Mouse (Mus musculus) fat pad, adult 2 months (tissue): ENCODE data around the gene Slc38a1.

Source experiments
- DNase-seq: peaks from one replicate; pipeline ENCODE4 v3.0.0-alpha.2; 2011; ENCODE audit warnings: low read depth, low spot score; ENCODE audit errors: extremely low read depth

Gene Slc38a1

DNA sequence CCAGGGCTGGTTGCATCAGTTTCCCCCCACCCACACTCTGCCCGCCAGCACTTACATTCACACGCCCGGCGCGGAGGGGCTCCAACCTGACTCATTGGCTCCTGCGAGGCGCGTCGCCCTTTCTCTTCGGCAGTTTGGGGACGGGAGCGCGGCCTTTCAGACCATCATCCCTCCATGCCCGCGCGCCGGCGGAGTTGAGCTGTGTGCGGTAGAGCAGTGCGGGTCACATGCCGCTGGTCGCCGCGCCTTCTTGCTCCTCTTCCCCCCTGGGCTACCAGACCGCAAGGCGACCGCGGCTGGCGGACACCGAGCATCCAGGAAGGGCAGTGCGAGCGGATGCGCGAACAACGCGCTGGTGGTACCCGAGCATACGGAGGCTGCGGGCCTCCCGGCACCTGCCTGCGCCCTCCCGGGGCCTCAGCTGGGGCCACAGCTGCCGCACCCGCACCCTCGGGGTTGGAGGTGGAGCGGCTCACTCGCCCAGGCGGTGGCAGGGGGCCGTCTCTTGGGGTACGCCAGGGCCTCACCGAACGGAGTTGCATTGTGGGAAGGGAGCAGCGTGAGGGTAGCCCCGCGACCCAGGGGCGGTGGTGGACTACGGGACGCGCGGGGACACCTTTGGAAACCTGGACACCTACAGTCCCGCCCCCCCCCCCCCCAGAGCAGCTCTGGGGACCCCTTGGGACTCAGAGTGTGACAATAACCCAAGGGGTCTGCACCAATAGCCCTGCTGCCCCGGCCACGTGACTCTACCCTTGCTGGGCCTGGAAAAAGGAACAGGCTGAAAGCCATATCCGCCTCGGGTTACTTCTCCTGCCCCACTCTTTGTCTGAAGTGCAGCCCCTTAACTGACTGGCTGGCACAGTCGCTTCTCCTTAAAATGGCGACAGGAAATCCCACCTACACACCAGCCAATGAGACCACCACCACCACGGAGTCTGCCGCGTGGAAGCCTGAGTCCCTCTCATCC, at the start of gene Slc38a1:
Gene Slc38a1 (minus strand): TSS at position 478 of the 970 bp plus-strand sequence.
- DNase-seq: no peak

DNA sequence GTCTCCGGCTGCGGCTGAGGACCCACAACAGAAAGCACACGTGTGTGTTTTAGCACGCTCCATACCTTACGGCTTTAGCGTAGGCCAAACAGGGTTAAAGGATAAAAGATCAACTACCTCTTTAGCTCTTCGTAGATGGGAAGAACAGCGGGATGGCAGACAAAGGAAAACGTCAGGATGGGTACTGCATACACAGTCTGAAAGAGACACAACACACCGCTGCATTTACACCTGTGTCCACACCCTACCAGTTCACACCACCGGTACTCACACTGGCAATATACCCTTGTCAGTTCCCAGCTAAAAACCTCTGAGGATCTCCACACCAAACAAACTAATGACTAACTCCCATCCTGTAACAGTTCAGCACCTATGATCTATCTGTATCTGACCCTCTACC, 49.7 kb upstream of the Slc38a1 start:
- DNase-seq: no peak

DNA sequence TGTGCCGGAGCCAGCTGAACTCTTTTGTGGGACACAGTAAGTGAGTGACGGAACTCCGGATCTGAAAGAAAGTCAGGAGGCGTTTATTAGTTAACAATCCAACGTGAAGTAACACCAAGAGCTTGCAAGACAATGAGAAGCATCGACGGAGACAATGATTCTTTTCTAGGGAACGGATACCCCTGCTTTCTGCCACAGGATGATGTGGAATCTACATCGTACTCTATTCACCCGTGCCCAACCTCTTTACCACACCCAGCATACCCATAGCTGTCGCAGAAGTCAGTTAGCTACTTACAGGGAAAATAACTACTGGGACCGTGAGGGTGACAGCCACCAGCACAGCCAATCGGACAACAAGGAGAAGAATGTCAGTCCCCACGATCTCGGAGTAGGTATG, 48.7 kb upstream of the Slc38a1 start:
- DNase-seq: no peak

DNA sequence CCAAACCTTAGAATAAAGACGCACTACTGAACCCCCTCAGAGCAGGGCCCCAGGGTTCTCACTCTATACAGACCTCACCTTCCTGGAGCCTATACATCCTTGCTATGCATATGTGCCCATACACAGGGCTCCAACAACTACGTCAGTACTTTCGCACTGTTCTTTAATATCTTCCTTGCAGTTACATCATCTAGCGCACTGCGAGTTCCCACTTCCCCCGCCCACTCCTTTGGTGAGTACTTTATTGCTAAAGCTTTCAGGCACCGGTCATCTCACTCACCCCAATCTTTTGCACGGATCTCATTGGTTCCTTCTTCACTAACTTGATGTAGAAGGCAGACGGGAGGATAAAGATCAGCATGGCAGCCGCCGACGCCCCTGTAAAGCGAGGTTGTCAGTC, 48.1 kb upstream of the Slc38a1 start:
- DNase-seq: no peak

DNA sequence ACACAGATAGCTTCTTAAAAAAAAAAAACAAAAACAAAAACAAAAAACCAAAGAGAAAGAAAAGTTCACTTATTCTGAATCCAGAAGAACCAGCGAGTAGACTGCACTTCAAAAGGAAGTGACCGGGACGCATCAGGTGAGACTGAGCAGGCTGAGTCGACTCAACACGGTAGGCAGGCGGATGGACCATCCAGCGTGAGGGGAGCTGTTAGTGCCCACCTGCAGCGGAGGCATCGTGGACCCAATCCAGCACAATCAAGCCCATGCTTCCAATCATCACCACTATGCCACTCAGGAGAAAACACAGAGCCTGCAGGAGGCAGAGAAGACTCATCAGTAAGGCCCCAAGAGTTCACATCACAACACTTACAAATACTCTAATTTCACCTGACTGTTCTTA, 47.2 kb upstream of the Slc38a1 start:
- no peak for DNase-seq

DNA sequence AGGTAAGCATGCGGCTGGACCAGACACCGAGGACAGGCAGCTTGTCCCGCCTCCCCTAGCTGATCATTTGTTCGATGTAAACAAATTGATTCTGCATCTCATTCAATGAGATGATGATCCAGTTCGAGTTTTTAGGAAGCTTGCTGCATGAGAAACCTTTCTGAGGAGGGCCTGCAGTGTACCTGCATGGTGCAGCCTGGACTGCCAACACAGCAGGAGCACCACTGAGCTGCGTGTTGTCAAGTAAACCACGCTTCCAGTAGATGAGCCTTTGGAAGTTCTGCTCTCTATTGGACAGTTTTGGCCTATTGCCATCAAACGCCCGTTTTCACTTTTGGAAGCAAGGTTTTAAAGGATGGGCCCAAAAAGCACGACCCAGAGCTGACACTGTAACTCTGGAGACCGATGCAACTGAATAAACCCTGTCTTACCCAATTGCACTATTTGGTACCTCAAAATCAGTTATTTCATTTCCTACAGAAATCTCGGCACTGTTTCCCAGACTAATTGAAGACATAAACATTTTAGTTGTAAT, 46.1 kb upstream of the Slc38a1 start:
- no peak for DNase-seq

DNA sequence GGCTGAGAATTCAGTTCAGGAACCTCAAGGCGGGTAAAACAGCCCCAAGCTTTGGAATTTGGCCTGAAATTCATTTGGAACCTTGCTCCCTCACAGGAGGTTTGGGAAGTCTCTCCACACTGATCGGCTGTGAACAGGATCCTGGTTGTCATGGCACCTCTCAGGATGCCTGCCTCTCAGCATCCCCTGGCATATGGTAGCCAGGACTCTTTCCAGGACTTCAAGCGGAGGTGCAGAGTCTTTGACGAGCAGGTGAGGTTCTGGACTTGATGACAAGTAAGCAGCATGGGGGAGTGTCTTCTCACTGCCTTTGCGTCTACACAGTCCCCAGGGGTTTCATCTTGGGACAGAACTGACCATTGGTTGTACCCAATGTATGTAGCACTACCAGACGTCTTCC, 45.3 kb upstream of the Slc38a1 start:
- no peak for DNase-seq

DNA sequence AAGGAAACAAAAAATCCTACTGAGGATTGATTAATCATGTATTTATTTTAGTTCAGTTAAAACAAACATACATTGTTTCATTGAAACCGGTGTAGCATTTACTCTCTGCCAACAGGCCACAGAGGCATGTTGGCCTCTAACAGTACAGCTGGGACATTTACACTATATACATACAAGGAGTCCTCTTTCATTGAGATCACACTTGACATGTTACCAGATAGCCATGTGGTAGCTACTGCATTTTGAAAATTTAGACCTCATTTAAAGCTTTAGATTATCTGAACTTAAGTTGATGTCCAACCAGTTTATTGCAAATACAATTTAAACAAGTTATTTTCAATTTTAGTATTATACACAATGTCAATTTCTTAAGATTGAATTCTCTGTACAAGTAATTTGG, 44.7 kb upstream of the Slc38a1 start:
- DNase-seq: no peak

DNA sequence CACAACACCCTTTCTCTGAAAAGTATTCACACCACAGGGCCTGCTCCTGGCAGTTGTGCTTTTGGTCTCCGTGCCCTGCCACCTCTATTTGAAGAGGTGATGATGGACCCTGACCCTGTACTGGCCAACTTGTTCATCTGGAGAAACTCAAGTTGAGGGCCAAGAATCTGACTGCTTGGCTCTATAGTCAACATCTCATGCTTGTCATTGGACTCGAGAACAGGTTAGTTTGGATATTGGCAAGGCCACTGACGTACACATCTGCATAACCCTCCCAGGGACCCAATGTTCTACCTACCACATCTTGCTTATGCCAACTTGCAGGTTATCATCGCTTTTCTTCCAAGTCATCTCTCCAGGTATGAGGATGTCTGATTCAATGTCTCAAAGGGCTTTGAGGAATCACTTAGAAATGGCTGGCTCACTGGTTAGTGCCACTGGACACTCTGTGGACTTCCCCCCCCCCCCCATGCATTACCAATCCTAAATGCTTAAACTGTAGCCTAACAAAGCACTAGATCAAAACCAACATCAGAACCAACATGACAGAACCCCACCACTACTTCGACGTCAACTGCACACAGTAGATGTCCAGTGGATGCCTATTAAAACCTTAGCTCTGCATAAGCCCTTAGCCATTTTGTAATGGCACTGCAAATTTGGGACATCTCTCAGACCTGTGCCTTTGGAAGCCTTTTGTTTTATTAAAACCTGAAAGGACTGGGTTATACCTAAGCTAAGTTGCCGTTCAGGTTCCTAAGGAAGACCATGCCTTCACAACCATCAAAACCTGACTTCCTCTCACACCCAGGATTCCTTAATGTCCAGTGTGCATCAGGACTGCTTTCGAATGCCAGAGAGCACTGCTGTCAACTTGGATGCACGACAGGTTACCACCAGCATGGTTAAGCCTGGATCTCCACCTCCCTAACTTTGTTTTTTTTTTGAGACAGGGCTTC, 43.8 kb upstream of the Slc38a1 start:
- DNase-seq: no peak

DNA sequence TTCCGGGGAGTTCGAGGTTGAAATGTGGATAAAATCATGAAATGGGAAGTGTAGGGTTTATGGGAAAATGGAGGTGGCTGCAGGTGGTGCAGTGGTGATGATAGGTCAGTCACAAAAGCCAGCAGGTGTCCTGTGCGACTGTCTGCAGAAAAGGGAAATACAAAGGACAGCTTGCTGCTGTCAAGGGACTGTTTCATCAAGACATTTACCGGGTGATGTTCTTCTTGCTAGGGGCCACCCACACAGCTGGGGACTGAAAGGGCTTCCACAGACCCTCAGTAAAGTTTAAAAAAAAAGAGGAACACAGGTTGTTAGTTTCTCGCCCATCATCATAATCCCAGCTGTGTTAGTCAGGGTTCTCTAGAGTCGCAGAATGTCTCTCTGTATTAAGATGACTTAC, 42.6 kb upstream of the Slc38a1 start:
- DNase-seq: no peak

DNA sequence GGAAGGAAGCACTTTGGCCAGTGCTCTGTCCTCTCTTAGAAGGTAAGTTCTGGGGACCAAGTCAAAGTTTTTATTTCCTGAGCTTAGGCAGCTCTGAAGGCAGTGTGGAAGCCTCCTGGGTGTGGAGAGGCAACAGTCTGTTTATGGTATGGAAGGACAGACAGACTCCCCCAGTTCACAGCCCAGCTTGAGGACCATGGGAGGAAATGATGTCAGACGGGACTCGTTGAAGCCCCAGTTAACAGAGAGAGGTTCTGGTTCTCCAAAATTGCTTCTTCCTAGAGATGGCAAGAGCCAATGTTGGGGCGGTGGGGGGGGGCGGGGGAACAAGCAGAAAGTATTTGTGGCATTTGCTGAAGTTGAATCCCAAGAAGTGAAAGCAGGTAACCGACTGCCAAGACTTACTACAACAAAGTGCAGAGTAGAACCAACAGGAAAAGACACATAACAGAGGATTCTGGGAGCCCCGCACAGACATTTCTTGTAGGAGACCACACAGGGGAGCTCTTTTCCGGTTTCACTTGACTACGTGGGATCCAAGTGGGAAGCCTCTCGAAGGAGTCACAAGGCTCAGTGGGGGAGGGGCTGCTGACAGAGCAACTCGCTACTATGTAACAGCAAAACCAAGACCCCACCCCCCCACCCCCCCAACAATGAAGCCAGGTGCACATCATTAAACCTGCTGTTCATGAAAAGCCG, 41.6 kb upstream of the Slc38a1 start:
- no peak for DNase-seq

DNA sequence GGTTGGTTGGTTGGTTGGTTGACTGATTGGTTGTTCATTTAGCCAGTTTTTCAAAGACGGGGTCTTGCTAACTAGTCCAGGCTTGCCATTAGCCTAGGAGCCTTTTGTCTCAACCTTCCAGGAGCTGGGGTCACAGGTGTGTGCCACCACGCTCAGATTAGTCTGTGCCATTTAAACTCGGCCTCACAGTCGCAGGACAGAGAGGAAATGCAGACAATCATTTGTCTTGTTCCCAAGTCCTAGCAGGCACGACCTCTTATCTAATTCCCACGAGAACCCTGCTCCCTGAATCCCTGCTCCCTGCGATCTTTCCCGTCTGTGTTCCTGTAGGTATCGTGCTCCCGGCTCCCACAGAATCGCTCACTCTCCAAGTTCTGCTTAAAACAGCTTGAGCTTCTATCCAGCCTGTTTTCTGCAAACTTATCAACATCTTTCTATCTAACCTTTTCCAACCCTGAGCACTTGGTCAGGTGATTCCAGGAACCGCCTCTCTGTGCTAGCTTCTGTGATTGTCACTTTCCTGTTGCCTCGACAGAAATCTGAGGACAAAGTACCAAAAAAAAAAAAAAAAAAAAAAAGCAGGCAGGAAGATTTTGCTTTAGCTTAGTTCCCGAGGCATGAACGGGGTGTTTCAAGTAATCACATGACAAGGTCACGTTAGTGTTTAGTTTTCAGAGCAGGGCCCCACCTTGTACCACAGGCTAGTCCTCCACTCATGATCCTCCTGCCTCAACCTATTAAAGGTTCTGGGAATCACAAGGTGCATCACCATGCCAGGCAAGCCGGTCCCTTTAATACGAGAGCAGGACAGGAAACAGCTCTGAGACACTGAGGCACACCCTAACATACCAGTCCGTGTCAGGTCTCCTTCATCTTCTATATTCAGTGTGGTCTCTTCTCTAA, 36.4 kb upstream of the Slc38a1 start:
- no peak for DNase-seq

DNA sequence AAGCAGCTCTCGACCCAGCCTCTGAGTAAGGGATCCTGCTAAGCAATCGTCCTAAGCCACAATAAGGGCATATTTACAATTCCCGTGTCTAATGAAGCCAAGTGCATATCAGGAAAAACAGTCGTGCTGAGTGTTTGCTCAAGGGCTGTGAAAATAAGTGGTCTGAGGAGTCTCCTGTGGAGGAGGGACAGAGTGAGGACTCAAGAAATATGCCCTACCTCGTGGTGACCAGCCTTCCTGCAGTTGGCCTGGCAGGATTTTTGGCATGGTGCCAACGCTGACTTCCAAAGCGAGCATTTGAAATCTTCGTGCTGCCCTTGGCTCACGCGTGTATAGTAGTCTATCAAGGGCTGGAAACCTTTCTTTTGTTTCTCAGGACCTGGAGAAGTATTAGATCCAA, 33.8 kb upstream of the Slc38a1 start:
- DNase-seq: no peak

DNA sequence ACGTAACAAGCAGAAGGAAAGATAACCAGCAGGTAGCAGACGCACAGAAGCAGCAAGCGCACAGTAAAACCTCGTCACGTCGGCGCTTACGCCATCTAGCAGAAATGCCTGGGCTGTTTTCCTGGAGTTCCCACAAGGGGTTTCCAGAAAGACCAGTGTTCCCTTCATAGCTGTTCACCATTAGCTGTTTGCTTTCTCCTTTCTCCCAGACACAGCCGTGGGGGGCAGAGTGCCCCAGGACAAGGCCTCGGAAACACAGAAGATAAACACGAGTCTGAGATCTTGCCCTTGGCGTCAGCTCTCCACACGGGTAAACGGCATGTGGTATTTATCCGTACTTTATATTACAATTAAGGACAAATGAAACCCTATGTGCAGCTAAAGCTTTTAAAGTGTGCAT, 33.0 kb upstream of the Slc38a1 start:
- no peak for DNase-seq

DNA sequence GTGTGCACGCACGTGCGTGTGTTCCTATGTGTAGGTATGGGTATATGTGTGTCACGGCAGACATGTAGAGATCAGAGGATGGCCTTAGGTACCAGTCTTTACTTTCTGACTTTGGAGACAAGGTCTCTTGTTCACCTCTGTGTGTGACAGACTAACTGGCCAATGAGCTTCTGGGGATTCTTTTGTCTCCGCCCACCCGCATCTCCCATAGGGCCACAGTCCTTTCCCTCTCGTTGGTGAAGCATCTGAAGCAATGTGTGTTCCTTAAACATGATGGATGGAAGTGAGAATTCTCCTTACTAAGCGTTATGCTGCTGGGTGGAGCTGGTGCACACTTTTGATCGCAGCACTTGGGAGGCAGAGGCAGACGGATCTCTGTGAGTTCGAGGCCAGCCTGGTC, 32.3 kb upstream of the Slc38a1 start:
- no peak for DNase-seq

DNA sequence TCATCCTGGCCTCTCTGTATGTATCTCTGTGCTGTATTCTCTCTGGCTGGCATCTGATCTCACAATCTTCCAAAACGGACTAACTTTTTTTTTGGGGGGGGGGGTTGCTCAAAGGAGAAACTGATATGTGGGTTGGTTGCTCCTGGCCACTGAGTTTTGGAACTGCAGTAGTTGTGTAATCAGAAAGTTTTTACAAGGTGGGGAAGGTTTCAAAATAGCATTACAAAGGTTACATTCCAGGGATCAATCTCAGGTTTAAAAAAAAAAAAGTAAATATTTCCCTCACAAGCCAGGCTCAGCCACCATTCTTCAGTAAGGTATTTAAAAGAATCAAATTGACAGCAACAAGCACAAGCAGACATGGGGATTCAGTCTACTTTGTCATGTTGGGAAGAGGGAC, 31.4 kb upstream of the Slc38a1 start:
- no peak for DNase-seq

DNA sequence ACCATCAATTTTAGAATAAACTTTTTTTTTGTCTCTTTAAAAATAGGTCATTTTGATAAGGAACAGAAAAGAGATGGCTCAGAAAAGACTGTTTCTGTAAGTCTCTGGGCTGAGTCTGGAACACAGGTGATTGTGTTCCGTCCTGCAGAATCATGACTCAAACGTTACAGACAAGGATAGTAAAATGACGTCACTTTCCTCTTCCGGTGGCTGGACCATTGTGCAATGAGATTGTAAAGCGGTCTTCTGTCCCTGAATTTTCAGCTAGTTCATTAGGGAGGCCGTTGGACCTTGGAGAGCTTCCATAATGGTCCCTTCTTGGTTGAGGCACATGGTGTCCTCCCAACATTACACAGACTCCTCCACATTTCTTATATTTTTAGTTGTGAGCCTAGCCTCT, 27.0 kb upstream of the Slc38a1 start:
- DNase-seq: no peak

DNA sequence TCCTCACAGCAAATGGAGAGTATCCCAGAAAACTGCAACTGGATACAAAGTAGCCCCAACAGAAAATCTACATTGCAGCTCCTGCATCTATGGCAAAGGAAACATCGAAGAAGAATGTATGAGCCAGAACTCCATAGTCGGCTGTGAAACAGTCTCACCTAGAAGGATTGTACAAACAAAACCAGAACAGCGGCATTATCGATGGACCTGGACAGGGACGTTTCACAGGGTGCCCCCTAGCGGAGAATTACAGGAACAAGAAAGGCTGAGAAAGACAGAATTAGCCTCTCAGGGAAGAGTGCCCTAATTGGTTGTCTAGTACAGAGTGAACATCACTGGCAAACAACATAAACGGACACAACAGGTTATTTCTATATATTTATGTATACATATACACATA, 23.9 kb upstream of the Slc38a1 start:
- DNase-seq: no peak

DNA sequence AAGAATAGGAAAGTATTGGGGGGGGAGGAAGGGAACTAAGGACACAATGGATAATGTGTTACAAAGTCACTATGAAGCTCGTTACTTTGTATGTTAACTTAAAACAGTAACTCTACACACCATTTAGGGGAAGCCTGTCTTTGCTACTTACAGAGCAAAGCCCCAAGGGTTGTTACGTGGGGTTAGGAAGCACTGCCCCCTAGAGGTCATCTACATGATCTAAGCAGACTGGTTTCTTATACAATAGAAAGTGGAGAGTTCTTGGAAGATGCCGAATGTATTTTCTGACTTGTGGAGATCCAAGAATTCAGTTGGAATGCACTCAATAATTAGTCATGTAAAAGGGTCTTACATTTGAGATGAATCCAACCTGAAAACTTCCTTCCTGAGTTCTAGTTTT, 23.2 kb upstream of the Slc38a1 start:
- no peak for DNase-seq

DNA sequence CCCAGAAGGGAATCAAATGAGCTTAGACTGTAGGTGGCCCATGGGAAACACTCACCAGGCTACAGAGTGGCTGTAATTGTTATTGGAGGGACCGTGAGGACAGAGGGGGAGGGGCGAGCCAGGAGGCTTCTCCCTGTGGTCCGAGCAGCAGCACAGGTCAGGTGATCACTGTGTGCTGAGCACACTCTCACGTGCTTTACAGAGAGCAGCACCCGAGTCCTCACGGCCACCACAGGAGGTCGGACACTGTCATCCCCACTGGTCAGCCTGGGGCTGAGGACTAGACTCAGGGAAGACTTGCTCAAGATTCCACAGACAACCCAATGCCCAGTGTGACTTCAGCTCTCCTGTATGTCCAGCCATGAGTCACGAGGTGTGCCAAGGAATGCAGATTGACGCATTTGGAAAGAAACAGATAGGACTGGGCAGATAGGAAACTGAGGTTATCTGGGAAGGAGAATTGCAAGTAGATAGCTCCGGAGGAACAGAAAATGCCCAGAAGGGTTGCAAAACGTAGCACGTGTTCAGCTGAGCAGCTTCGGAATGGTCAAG, 18.0 kb upstream of the Slc38a1 start:
- DNase-seq: no peak
